Mouse (Mus musculus): Measurements from ENCODE around the gene Pfkp. TPM values are rescaled to one million over a fixed set of nuclear protein-coding genes. Genes with fewer than 3 reads are reported as not detected.
A peak's percentile ranks its signal among the peaks of the same experiment; 100 is the strongest.

Gene Pfkp
- total and polyA plus RNA-seq, 2 experiments from 2014 or later = 82.9 to 162 TPM

DNA sequence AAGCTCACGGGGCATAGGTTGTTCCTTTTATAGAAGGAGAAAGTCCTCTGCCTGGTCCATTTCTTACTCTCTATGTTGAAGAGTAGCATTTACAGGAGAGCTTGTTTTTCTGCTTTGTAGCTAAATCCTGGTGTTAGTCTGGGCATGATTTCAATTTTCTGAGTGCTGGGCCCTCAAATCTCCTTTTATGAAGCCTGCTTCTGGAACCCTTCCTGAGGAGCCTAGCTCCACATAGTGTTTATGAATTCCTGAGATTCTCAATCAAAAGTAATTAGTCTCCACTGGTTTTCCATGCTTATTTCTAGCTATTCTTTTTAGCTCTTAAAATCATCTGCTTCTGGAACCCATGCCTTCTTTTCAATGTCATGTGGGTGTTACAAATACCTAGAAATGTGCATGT is 16.9 kb upstream of the Pfkp start:
- DNase-seq (ENCODE audit: low spot score) = no peak
- 60% methylated on average over 1 of the region's 1 CpGs for WGBS
- H3K27ac ChIP-seq (ENCODE audit: low read depth) = no peak overlapping the region

DNA sequence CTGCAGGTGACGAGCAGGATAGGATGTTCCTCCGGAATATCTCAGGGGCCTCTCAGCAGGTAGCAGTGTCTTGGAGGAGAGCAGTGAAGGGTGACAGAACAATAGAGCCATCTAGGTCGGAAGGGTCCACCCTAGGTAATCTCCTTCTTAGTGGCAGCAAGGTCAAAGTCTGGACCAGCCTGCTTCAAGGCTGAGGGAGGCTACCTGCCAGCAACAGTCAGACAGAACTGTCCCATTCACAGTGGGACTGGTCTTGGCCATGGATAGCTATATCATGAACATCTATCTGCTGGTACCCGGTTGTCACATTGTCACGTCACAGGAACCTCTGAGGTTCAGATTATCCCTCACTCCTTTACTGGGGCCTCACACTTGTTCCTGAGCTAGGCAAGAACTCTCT is 15.6 kb upstream of the Pfkp start:
- Histone ChIP-seq H3K9ac (replicated peaks; ENCODE audit: low read depth, low read length) (no peak overlapping the region), H3K27ac (ENCODE audit: low read depth) (no peak overlapping the region), H3K9me3 (replicated peaks; ENCODE audit: control insufficient read depth, low read length) (no peaks in the 10 kb centered on the region), H3K4me1 (ENCODE audit: control insufficient read depth, insufficient read depth) (peaks cover 14% of the 10 kb centered on the region), H3K27me3 (ENCODE audit: control insufficient read depth, insufficient read depth, low read length) (no peaks in the 10 kb centered on the region), H3K36me3 (replicated peaks; ENCODE audit: control insufficient read depth, insufficient read depth, low read length) (no peaks in the 10 kb centered on the region), H3K4me3 (ENCODE audit: low read depth, low read length) (no peak overlapping the region), H3K4me2 (ENCODE audit: low read depth, low read length) (no peak overlapping the region)
- 75% methylated on average over 5 of the region's 5 CpGs for WGBS
- ATAC-seq (ENCODE audit: insufficient read depth, low read depth) (no peak), DNase-seq (ENCODE audit: low spot score) (no peak)
- TF ChIP-seq CTCF (IDR thresholded peaks at IDR 0.05; ENCODE audit: low read depth) (no peak), EP300 (IDR thresholded peaks at IDR 0.05; ENCODE audit: low read depth) (no peak)

More for the DNA sequence above, 16.9 kb upstream of the Pfkp start:
- Histone ChIP-seq H3K9me3 (replicated peaks; ENCODE audit: control insufficient read depth, low read length) (no peaks in the 10 kb centered on the region), H3K9ac (replicated peaks; ENCODE audit: low read depth, low read length) (no peak overlapping the region), H3K4me1 (ENCODE audit: control insufficient read depth, insufficient read depth) (peaks cover 14% of the 10 kb centered on the region), H3K4me2 (ENCODE audit: low read depth, low read length) (no peak overlapping the region), H3K36me3 (replicated peaks; ENCODE audit: control insufficient read depth, insufficient read depth, low read length) (no peaks in the 10 kb centered on the region), H3K4me3 (ENCODE audit: low read depth, low read length) (no peak overlapping the region), H3K27me3 (ENCODE audit: control insufficient read depth, insufficient read depth, low read length) (no peaks in the 10 kb centered on the region)
- no peak for ATAC-seq (ENCODE audit: insufficient read depth, low read depth)
- TF ChIP-seq CTCF (IDR thresholded peaks at IDR 0.05; ENCODE audit: low read depth) = no peak

DNA sequence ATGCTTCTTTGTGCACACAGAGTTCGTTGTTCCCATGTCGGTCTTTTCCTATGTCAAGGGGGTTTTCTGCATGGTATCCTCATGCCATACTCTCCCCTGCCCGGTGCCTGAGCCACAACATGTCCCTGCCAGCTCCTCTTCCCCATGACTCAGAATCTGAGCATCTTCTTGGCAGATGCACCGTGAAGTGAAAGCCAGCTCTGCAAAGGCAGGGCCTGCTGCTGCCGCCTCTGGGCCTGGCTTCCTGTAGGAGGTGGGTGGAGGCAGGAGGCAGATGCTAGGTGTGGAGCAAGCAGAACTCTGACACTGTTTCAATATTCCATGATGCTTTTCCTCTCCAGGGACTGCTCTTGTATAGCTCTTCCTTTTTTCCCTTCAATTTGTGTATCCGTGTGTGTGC is 10.7 kb upstream of the Pfkp start:
- no peak overlapping the region for H3K4me3 ChIP-seq (ENCODE audit: low read depth, low read length)
- H3K9me3 ChIP-seq (replicated peaks; ENCODE audit: control insufficient read depth, low read length) = no peaks in the 10 kb centered on the region
- TF ChIP-seq CTCF (IDR thresholded peaks at IDR 0.05; ENCODE audit: low read depth) (no peak), EP300 (IDR thresholded peaks at IDR 0.05; ENCODE audit: low read depth) (no peak)
- no peak overlapping the region for H3K27ac ChIP-seq (ENCODE audit: low read depth)
- H3K9ac ChIP-seq (replicated peaks; ENCODE audit: low read depth, low read length) = no peak overlapping the region
- H3K27me3 ChIP-seq (ENCODE audit: control insufficient read depth, insufficient read depth, low read length) = no peaks in the 10 kb centered on the region
- WGBS = 67% methylated on average over 6 of the region's 6 CpGs
- no peak for DNase-seq (ENCODE audit: low spot score)
- H3K4me2 ChIP-seq (ENCODE audit: low read depth, low read length) = no peak overlapping the region
- ATAC-seq (ENCODE audit: insufficient read depth, low read depth) = no peak
- no peaks in the 10 kb centered on the region for H3K36me3 ChIP-seq (replicated peaks; ENCODE audit: control insufficient read depth, insufficient read depth, low read length)
- H3K4me1 ChIP-seq (ENCODE audit: control insufficient read depth, insufficient read depth) = no peaks in the 10 kb centered on the region

DNA sequence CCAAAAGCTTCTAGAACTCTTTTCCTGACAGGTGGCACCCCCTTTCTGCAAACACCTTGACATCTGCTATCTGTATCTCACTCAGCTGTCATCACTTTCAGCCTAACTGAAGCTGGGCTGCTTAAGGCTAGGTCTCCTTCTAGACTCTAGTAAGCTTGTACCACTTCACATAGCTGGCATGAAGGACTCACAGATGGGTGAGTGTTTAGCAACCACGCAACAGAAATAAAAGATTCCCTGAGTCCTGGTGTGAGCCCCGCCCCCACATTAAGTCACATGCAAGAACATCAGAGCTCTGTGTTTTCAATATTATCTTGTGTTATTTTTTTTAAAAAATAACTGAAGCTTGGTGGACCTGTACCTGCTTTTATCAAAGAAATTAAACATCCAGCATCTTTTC is 8.7 kb upstream of the Pfkp start:
- Histone ChIP-seq H3K4me2 (ENCODE audit: low read depth, low read length) (no peak overlapping the region), H3K27ac (ENCODE audit: low read depth) (no peak overlapping the region), H3K27me3 (ENCODE audit: control insufficient read depth, insufficient read depth, low read length) (no peaks in the 10 kb centered on the region), H3K9me3 (replicated peaks; ENCODE audit: control insufficient read depth, low read length) (no peaks in the 10 kb centered on the region), H3K9ac (replicated peaks; ENCODE audit: low read depth, low read length) (no peak overlapping the region), H3K4me3 (ENCODE audit: low read depth, low read length) (no peak overlapping the region), H3K36me3 (replicated peaks; ENCODE audit: control insufficient read depth, insufficient read depth, low read length) (no peaks in the 10 kb centered on the region), H3K4me1 (ENCODE audit: control insufficient read depth, insufficient read depth) (no peaks in the 10 kb centered on the region)
- no peak for TF ChIP-seq CTCF (IDR thresholded peaks at IDR 0.05; ENCODE audit: low read depth)
- no peak for TF ChIP-seq EP300 (IDR thresholded peaks at IDR 0.05; ENCODE audit: low read depth)
- ATAC-seq (ENCODE audit: insufficient read depth, low read depth) = no peak
- DNase-seq (ENCODE audit: low spot score) = no peak
- WGBS = 46% methylated on average over 2 of the region's 2 CpGs

DNA sequence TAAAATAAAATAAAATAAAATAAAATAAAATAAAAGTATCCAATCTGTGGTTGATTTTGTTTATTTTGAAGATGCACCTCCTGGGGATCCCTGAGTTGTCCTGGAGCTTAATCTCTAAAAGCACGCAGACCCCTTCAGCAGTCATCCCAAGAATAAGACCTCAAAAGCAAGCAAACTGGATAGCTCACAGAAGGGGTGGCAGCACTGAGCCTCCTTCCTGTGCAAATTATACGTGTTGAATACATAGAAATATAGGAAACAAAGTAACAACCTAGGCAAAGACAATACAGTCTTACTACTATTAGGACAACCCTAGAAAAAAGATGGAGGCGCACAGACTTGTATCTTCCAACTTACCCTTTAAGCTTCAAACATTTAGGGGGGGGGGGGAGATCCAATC is 965 bp upstream of the Pfkp start:
- ATAC-seq (ENCODE audit: insufficient read depth, low read depth) (no peak), DNase-seq (ENCODE audit: low spot score) (no peak)
- Histone ChIP-seq H3K9ac (replicated peaks; ENCODE audit: low read depth, low read length) (no peak overlapping the region), H3K4me1 (ENCODE audit: control insufficient read depth, insufficient read depth) (peaks cover 19% of the 10 kb centered on the region), H3K27me3 (ENCODE audit: control insufficient read depth, insufficient read depth, low read length) (no peaks in the 10 kb centered on the region), H3K4me3 (ENCODE audit: low read depth, low read length) (no peak overlapping the region), H3K36me3 (replicated peaks; ENCODE audit: control insufficient read depth, insufficient read depth, low read length) (no peaks in the 10 kb centered on the region), H3K27ac (ENCODE audit: low read depth) (no peak overlapping the region), H3K9me3 (replicated peaks; ENCODE audit: control insufficient read depth, low read length) (no peaks in the 10 kb centered on the region), H3K4me2 (ENCODE audit: low read depth, low read length) (no peak overlapping the region)
- WGBS = 78% methylated on average over 3 of the region's 3 CpGs
- TF ChIP-seq CTCF (IDR thresholded peaks at IDR 0.05; ENCODE audit: low read depth) (no peak), EP300 (IDR thresholded peaks at IDR 0.05; ENCODE audit: low read depth) (no peak)

DNA sequence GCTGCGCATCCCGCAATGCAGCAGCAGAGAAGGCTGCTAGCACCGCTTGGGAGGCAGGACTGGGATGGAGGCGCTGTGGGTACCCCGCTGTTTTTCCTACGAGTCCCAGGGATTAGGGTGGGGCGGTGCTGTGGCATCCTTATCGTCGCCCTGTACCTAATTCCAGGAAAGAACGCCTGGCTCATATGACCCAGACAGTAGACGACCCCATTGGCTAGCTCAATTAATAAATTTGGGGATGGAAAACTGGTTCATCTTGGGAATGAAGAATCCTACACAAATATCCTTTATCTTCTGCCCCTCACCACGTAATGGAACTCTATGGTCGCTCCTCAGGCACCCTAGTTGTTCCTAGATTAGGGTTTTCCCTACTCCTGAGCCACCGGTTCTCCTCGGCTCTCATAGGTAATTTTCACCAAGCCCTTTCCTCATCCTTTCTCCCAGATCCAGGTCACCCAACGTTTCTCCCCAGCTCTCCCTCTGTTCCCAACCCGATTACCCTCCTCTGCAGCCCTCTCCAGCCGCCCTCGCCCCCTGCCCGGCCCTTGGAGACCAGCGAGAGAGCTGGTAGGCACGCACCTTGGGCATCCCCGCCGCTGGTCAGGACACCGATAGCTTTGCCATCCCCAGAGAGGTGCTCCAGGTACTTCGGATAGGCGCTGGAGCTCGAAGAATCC is 447 bp downstream of the Pfkp start:
- Histone ChIP-seq H3K4me3 (ENCODE audit: low read depth, low read length) (peak overlapping the region; percentile 75), H3K27me3 (ENCODE audit: control insufficient read depth, insufficient read depth, low read length) (no peaks in the 10 kb centered on the region), H3K4me2 (ENCODE audit: low read depth, low read length) (peak overlapping the region; percentile 99), H3K9ac (replicated peaks; ENCODE audit: low read depth, low read length) (peak overlapping the region; percentile 74), H3K36me3 (replicated peaks; ENCODE audit: control insufficient read depth, insufficient read depth, low read length) (no peaks in the 10 kb centered on the region), H3K4me1 (ENCODE audit: control insufficient read depth, insufficient read depth) (peaks cover 19% of the 10 kb centered on the region), H3K27ac (ENCODE audit: low read depth) (peak overlapping the region; percentile 94), H3K9me3 (replicated peaks; ENCODE audit: control insufficient read depth, low read length) (no peaks in the 10 kb centered on the region)
- WGBS = under 1% methylated on average over 28 of the region's 28 CpGs
- peak; percentile 18 for ATAC-seq (ENCODE audit: insufficient read depth, low read depth)
- DNase-seq (ENCODE audit: low spot score) = no peak
- TF ChIP-seq CTCF (IDR thresholded peaks at IDR 0.05; ENCODE audit: low read depth) = no peak
- TF ChIP-seq EP300 (IDR thresholded peaks at IDR 0.05; ENCODE audit: low read depth) = no peak
